Mouse (Mus musculus): ENCODE measurements around the gene Snap29. TPM values are rescaled to one million over a fixed set of nuclear protein-coding genes. Genes with fewer than 3 reads are reported as not detected.

Gene Snap29
- 10 to 100 TPM in 1 of 2 experiments, 1 to 10 TPM in 1; 1.8 to 10.6 TPM for polyA plus RNA-seq (2012; fragmentation: generic; extraction: Trizol)

DNA sequence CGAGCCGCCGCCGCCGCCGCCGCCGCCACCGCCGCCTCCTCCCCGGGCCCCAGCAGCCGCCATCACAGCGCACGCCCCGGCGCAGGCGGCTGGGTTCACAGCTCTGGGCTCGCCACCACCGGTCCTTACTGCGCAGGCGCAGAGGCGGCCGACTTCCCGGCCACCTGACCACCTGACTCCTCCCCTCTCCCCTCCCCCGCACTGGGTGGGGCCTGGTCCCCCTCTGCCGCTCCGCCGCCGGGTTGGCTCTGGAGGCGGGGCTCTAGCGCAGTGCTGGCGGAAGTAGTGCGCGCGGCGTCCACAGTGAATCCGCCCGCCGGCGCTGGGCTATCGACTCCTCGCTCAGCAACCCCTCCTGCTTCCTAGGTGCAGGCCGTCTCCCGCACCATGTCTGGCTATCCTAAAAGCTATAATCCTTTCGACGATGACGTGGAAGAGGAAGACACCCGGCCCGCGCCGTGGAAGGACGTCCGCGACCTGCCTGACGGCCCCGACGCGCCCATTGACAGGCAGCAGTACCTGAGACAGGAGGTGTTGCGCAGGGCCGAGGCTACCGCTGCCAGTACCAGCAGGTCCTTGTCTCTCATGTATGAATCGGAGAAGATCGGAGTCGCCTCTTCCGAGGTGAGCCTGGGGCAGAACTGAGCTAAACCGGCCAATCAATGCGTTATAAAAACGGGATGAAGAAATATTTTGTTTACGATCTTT lies at the start of gene Snap29, which contains the start of gene Pi4ka:
Gene Snap29 (plus strand): TSS at position 251 of the 708 bp plus-strand sequence.
Gene Pi4ka (minus strand): TSS at position 579 of the 708 bp plus-strand sequence.

DNA sequence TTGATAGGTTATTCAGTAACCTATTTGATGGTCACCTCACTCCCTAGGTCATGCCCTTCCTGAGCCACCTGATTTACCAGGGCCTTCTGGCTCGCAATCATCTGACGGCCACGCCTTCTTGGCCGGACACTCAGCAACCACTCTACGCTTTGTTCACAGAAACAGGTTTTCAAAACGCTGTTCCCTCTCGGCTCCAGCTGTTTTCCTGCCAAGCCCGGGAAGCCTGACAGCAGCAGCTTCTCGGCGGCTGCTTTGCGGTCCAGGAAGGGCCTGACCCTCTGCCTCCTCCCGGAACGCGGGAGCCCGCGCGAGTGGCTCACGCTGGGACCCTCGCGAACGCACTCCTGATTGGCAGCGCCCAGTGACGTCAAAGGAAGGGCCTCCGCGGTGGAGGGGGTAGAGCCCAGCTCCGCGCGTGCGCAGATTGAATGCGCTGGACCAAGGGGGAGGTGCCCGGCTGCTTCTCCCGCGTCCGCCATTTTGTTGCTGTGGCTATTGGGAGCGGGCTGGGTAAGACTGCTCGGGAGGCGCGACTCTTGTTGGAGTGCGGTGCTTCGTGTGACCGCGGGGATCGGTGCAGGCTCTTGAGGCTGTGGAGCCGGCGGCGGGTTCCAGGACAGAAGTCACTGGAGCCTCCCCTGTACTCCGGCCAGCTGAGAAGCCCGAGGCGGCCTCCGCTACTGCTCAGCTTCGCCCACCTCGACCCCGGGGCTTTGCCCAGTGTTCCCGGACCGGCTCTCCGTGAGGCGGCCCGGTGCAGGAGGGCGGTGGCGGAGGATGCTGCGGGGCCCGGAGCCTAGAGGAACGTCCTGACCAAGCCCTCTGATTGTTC lies 46.0 kb downstream of the Snap29 start, which contains the start of gene Crkl:
Gene Crkl (plus strand): TSS at position 447 of the 832 bp plus-strand sequence.

Other genes starting within 250 kb of the Snap29 start
- 100 to 1,000 TPM in 1 of 2 experiments, 10 to 100 TPM in 1; 62.2 to 108 TPM for gene Ube2l3, start 203.3 kb upstream of the Snap29 start, polyA plus RNA-seq (2012; fragmentation: generic; extraction: Trizol)
- gene Rimbp3, start 197.4 kb upstream of the Snap29 start, polyA plus RNA-seq (2012; fragmentation: generic; extraction: Trizol) = under 1 TPM; 0.01 to 0.05 TPM
- gene Hic2, start 172.4 kb upstream of the Snap29 start, polyA plus RNA-seq (2012; fragmentation: generic; extraction: Trizol) = 1 to 10 TPM in 1 of 2 experiments, under 1 TPM in 1; 0.53 to 2.5 TPM
- gene Tmem191c, start 129.9 kb upstream of the Snap29 start, polyA plus RNA-seq (2012; fragmentation: generic; extraction: Trizol) = 1 to 10 TPM in 1 of 2 experiments, under 1 TPM in 1; 0.55 to 6.1 TPM
- gene Serpind1, start 74.6 kb upstream of the Snap29 start, polyA plus RNA-seq (2012; fragmentation: generic; extraction: Trizol) = under 1 TPM in 1 of 2 experiments, not detected in 1; 0.07 TPM
- gene Pi4ka, start 328 bp downstream of the Snap29 start, polyA plus RNA-seq (2012; fragmentation: generic; extraction: Trizol) = 10 to 100 TPM; 25.8 to 75.1 TPM
- 10 to 100 TPM in 1 of 2 experiments, 1 to 10 TPM in 1; 1.3 to 14.5 TPM for gene Crkl, start 46.0 kb downstream of the Snap29 start, polyA plus RNA-seq (2012; fragmentation: generic; extraction: Trizol)
- gene Aifm3, start 83.6 kb downstream of the Snap29 start, polyA plus RNA-seq (2012; fragmentation: generic; extraction: Trizol) = under 1 TPM in 1 of 2 experiments, not detected in 1; 0.21 TPM
- gene Lztr1, start 102.7 kb downstream of the Snap29 start, polyA plus RNA-seq (2012; fragmentation: generic; extraction: Trizol) = 10 to 100 TPM; 40.6 to 95.9 TPM
- gene Thap7, start 125.2 kb downstream of the Snap29 start, polyA plus RNA-seq (2012; fragmentation: generic; extraction: Trizol) = 10 to 100 TPM; 66.6 to 70.5 TPM
- under 1 TPM; 0.01 to 0.02 TPM for gene Lrrc74b, start 155.3 kb downstream of the Snap29 start, polyA plus RNA-seq (2012; fragmentation: generic; extraction: Trizol)
- 10 to 100 TPM in 1 of 2 experiments, under 1 TPM in 1; 0.85 to 11.0 TPM for gene P2rx6, start 155.9 kb downstream of the Snap29 start, polyA plus RNA-seq (2012; fragmentation: generic; extraction: Trizol)
- under 1 TPM; 0.12 to 0.14 TPM for gene Slc7a4, start 177.2 kb downstream of the Snap29 start, polyA plus RNA-seq (2012; fragmentation: generic; extraction: Trizol)
- 10 to 100 TPM in 1 of 2 experiments, 1 to 10 TPM in 1; 6.8 to 27.4 TPM for gene Smpd4, start 213.4 kb downstream of the Snap29 start, polyA plus RNA-seq (2012; fragmentation: generic; extraction: Trizol)
- gene Ccdc74a, start 240.5 kb downstream of the Snap29 start, polyA plus RNA-seq (2012; fragmentation: generic; extraction: Trizol) = 10 to 100 TPM in 1 of 2 experiments, 1 to 10 TPM in 1; 8.7 to 19.2 TPM

Data from C3H10T1/2 (cell line).